Comparison of ENCODE assay signal across 14 mouse cellular contexts in the genomic region with DNA sequence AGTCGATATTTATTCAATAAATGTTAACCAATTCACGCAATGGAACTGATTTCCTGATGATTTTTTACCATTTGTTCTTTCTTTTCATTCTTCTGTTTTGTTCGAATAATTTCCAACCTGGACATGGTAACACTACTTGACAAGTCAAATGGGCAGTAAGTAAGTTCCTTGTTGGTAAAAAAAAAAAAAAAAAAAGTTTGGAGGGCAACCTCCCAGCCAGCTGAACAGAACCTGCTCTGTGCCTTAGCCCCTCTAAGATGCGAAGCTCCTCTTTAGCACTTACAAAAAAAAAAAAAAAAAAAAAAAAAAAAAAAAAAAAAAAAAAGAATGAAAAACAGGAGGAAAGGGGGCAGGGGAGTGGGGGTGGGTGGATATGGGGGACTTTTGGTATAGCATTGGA.
DNase-seq lines count a peak whose midpoint lies in the region; ATAC-seq and TF ChIP-seq lines count a peak whose summit lies in the region.
"Had no signal": no experiment of that assay in that cellular context is flagged by ENCODE, and none has a peak within 500 bp of the region (broad histone marks: within the 10 kb centered on the region; RNA-seq: fewer than 3 reads in every experiment).

No protein-coding gene starts in this region.

- no peaks in the 10 kb centered on the region for H3K36me3 ChIP-seq in forebrain, embryonic 14.5 days (ENCODE audit: control insufficient read depth, insufficient read depth, low read length)
- 0 out of 2 replicates have a peak, but pooled peaks cover 2% of the 10 kb centered on the region for H3K36me3 ChIP-seq in midbrain, embryonic 10.5 days
- H3K36me3 ChIP-seq: liver, embryonic 13.5 days had no signal

- peak overlapping the region; percentile 35 for H3K4me3 ChIP-seq in layer of hippocampus, adult 2 months
- peak overlapping the region; percentile 0; the same call in 1 of the 2 replicates for H3K4me3 ChIP-seq in forebrain, embryonic 14.5 days (ENCODE audit: low read depth, low read length)
- peak overlapping the region; percentile 37 for H3K4me3 ChIP-seq in midbrain, embryonic 10.5 days
- H3K4me3 ChIP-seq: liver, embryonic 13.5 days; myocyte had no signal

- ATAC-seq in forebrain, embryonic 14.5 days, result no peak

- H3K9ac ChIP-seq in forebrain, embryonic 14.5 days (ENCODE audit: low read length), result no peak overlapping the region
- H3K9ac ChIP-seq: liver, embryonic 13.5 days had no signal

- DNase-seq in layer of hippocampus, adult 2 months (ENCODE audit: low spot score in 2 of 2), result no peak
- DNase-seq in layer of hippocampus, adult 9-10 months (ENCODE audit: low spot score), result no peak
- no peak for DNase-seq in forebrain, embryonic 14.5 days (ENCODE audit: low spot score)
- DNase-seq in midbrain, embryonic 10.5 days (ENCODE audit: low spot score), result no peak
- no peak for DNase-seq in urinary bladder, postnatal 25 days (ENCODE audit: low spot score)
- no peak for DNase-seq in urinary bladder, postnatal 10 days (ENCODE audit: low spot score)
- no peak for DNase-seq in frontal cortex, postnatal 25 days (ENCODE audit: low spot score in 2 of 2)
- DNase-seq: adrenal gland, postnatal 10 days; gastrocnemius, postnatal 10 days; kidney, postnatal 36 days; liver, embryonic 13.5 days; lung, postnatal 36 days; right cerebral cortex, adult 18-20 months had no signal

- peak overlapping the region; percentile 39 for H3K4me2 ChIP-seq in forebrain, embryonic 14.5 days (ENCODE audit: low read length)
- H3K4me2 ChIP-seq: liver, embryonic 13.5 days had no signal

- H3K9me3 ChIP-seq in forebrain, embryonic 14.5 days (replicated peaks; ENCODE audit: control insufficient read depth, low read length), result no peaks in the 10 kb centered on the region
- H3K9me3 ChIP-seq in midbrain, embryonic 10.5 days (replicated peaks), result peaks cover 6% of the 10 kb centered on the region
- H3K9me3 ChIP-seq: liver, embryonic 13.5 days had no signal

- no peaks in the 10 kb centered on the region for H3K27me3 ChIP-seq in forebrain, embryonic 14.5 days (replicated peaks; ENCODE audit: control insufficient read depth, insufficient read depth, low read length)
- peaks cover 16% of the 10 kb centered on the region for H3K27me3 ChIP-seq in midbrain, embryonic 10.5 days (ENCODE audit: low read depth, poor library complexity, severe bottlenecking)

- no peak for TF ChIP-seq CTCF in layer of hippocampus, adult 2 months (conservative IDR thresholded peaks at IDR 0.05)

- no peak overlapping the region for H3K27ac ChIP-seq in layer of hippocampus, adult 2 months
- H3K27ac ChIP-seq in forebrain, embryonic 14.5 days (ENCODE audit: low read depth, low read length), result no peak overlapping the region
- no peak overlapping the region for H3K27ac ChIP-seq in midbrain, embryonic 10.5 days (replicated peaks)
- H3K27ac ChIP-seq: liver, embryonic 13.5 days had no signal

- WGBS in forebrain, embryonic 14.5 days, result 22% methylated on average over 4 of the region's 4 CpGs
- 26% methylated on average over 4 of the region's 4 CpGs for WGBS in midbrain, embryonic 10.5 days

- H3K4me1 ChIP-seq in forebrain, embryonic 14.5 days (ENCODE audit: control insufficient read depth, insufficient read depth, low read length), result peaks cover 5% of the 10 kb centered on the region; the same call in 1 of the 2 replicates
- H3K4me1 ChIP-seq in midbrain, embryonic 10.5 days, result peaks cover 39% of the 10 kb centered on the region
- H3K4me1 ChIP-seq: liver, embryonic 13.5 days had no signal
